Mouse (Mus musculus) liver, embryonic 11.5 days (tissue): ENCODE data around the gene Ehd1. TPM values are rescaled to one million over a fixed set of nuclear protein-coding genes. Genes with fewer than 3 reads are reported as not detected.

Source experiments
- ATAC-seq: fragments of 200-750 bp; cut with Nextera tagmentation; replicated peaks from 2 replicates; pipeline ENCODE4 v1.8.0; 2017; ENCODE audit warnings: moderate number of reproducible peaks, mild to moderate bottlenecking, moderate TSS enrichment, moderate library complexity; ENCODE audit not compliant: low FRiP score
- DNase-seq: peaks from one replicate; pipeline ENCODE4 v3.0.0-alpha.2; 2017; ENCODE audit warnings: low spot score
- H3K27ac ChIP-seq: fragments of 300-500 bp; sonication (generic); 2 replicates; pipeline ENCODE4 v1.5.1; 2014; ENCODE audit warnings: mild to moderate bottlenecking, low read depth, low read length, control low read depth
- H3K27me3 ChIP-seq: fragments of 300-500 bp; sonication (generic); replicated peaks from 2 replicates; pipeline ENCODE4 v1.6.1; 2014; ENCODE audit warnings: low read length, mixed read lengths; ENCODE audit not compliant: control insufficient read depth, insufficient read depth
- H3K36me3 ChIP-seq: fragments of 300-500 bp; sonication (generic); 2 replicates; pipeline ENCODE4 v1.6.1; 2014; ENCODE audit warnings: mild to moderate bottlenecking, low read length, moderate library complexity, mixed read lengths; ENCODE audit not compliant: control insufficient read depth, insufficient read depth
- H3K4me1 ChIP-seq: fragments of 300-500 bp; sonication (generic); replicated peaks from 2 replicates; pipeline ENCODE4 v1.6.1; 2014; ENCODE audit warnings: low read length, mixed read lengths; ENCODE audit not compliant: control insufficient read depth, insufficient read depth
- H3K4me2 ChIP-seq: fragments of 300-500 bp; sonication (generic); 2 replicates; pipeline ENCODE4 v1.6.1; 2014; ENCODE audit warnings: mild to moderate bottlenecking, control low read depth, moderate library complexity
- H3K4me3 ChIP-seq: fragments of 300-500 bp; sonication (generic); 2 replicates; pipeline ENCODE4 v1.5.1; 2014; ENCODE audit warnings: low read depth, low read length, control low read depth
- H3K9ac ChIP-seq: fragments of 300-500 bp; sonication (generic); 2 replicates; pipeline ENCODE4 v1.6.1; 2014; ENCODE audit warnings: low read depth, low read length, control low read depth
- H3K9me3 ChIP-seq: fragments of 300-500 bp; sonication (generic); 2 replicates; pipeline ENCODE4 v1.6.1; 2016; ENCODE audit warnings: low read length, inconsistent platforms, mixed read lengths; ENCODE audit not compliant: control insufficient read depth
- WGBS: fragments of 180-500 bp; shearing (Covaris S2); extraction: QIAGEN DNeasy Blood & Tissue Kit; methylation state at CpG from one replicate; pipeline ENCODE4 v1.1.7; 2014; 5-methylcytosine and 5-hydroxymethylcytosine counted together
- polyA plus RNA-seq: library from polyadenylated mRNA; unstranded; fragments of >200 nt; fragmentation: Nextera tagmentation; extraction: Ambion mirVana; gene quantifications from 2 replicates; pipeline ENCODE4 v1.2.1, GENCODE M21; 2014

The Ehd1 gene
- polyA plus RNA-seq, 1 experiment from 2014 or later, result 96.5 TPM

- ATAC-seq, result no peak
- H3K9ac ChIP-seq, result peak overlapping the region; percentile 91
- peak overlapping the region; percentile 99 for H3K4me2 ChIP-seq
- no peak for DNase-seq
- H3K27me3 ChIP-seq, result no peaks in the 10 kb centered on the region
- 39% methylated on average over 6 of the region's 6 CpGs for WGBS
- H3K36me3 ChIP-seq, result peaks cover 22% of the 10 kb centered on the region
- H3K4me3 ChIP-seq, result peak overlapping the region; percentile 88
- no peaks in the 10 kb centered on the region for H3K9me3 ChIP-seq
- peak overlapping the region; percentile 72 for H3K27ac ChIP-seq
- H3K4me1 ChIP-seq, result peaks cover 63% of the 10 kb centered on the region
Measured at GRCm38 (mm10) chr19:6278439-6279073, 2.0 kb downstream of the Ehd1 start.

GRCm38 (mm10) chr19:6279481-6280144, 3.1 kb downstream of the Ehd1 start:
- H3K9ac ChIP-seq, result peak overlapping the region; percentile 91
- peak overlapping the region; percentile 99 for H3K4me2 ChIP-seq
- DNase-seq (no peak), ATAC-seq (no peak)
- WGBS, result 84% methylated on average over 6 of the region's 6 CpGs
- no peaks in the 10 kb centered on the region for H3K27me3 ChIP-seq
- peaks cover 22% of the 10 kb centered on the region for H3K36me3 ChIP-seq
- H3K27ac ChIP-seq, result peak overlapping the region; percentile 72
- no peaks in the 10 kb centered on the region for H3K9me3 ChIP-seq
- peak overlapping the region; percentile 88 for H3K4me3 ChIP-seq
- H3K4me1 ChIP-seq, result peaks cover 73% of the 10 kb centered on the region

GRCm38 (mm10) chr19:6280554-6280953, 4.0 kb downstream of the Ehd1 start:
- H3K4me2 ChIP-seq, result peak overlapping the region; percentile 99
- H3K27me3 ChIP-seq, result no peaks in the 10 kb centered on the region
- ATAC-seq (no peak), DNase-seq (no peak)
- peaks cover 78% of the 10 kb centered on the region for H3K4me1 ChIP-seq
- no peak overlapping the region for H3K27ac ChIP-seq
- no peak overlapping the region; the same call in 1 of the 2 replicates for H3K4me3 ChIP-seq
- 82% methylated on average over 7 of the region's 7 CpGs for WGBS
- H3K36me3 ChIP-seq, result peaks cover 22% of the 10 kb centered on the region
- H3K9ac ChIP-seq, result peak overlapping the region; percentile 91; the same call in 1 of the 2 replicates
- no peaks in the 10 kb centered on the region for H3K9me3 ChIP-seq

- Histone ChIP-seq H3K27ac (peak overlapping the region; percentile 100; the same call in 1 of the 2 replicates), H3K4me3 (peak overlapping the region; percentile 5; the same call in 1 of the 2 replicates), H3K4me2 (peak overlapping the region; percentile 99), H3K9me3 (no peaks in the 10 kb centered on the region), H3K9ac (0 out of 2 replicates have a peak overlapping the region, but pooled peaks have one; percentile 26), H3K36me3 (peaks cover 22% of the 10 kb centered on the region), H3K27me3 (no peaks in the 10 kb centered on the region), H3K4me1 (peaks cover 83% of the 10 kb centered on the region)
- 70% methylated on average over 14 of the region's 14 CpGs for WGBS
- no peak for DNase-seq
- no peak for ATAC-seq
Measured at GRCm38 (mm10) chr19:6281122-6282020, 4.8 kb downstream of the Ehd1 start.

GRCm38 (mm10) chr19:6283001-6283400, 6.5 kb downstream of the Ehd1 start:
- WGBS, result 53% methylated on average over 5 of the region's 5 CpGs
- peak overlapping the region; percentile 41 for H3K9ac ChIP-seq
- ATAC-seq (no peak), DNase-seq (no peak)
- no peak overlapping the region for H3K4me3 ChIP-seq
- peaks cover 26% of the 10 kb centered on the region for H3K36me3 ChIP-seq
- no peaks in the 10 kb centered on the region for H3K9me3 ChIP-seq
- H3K4me1 ChIP-seq, result peaks cover 97% of the 10 kb centered on the region
- H3K27me3 ChIP-seq, result no peaks in the 10 kb centered on the region
- H3K4me2 ChIP-seq, result peak overlapping the region; percentile 69
- peak overlapping the region; percentile 100 for H3K27ac ChIP-seq

- peak; percentile 85 for ATAC-seq
- Histone ChIP-seq H3K27ac (peak overlapping the region; percentile 100), H3K4me2 (peak overlapping the region; percentile 69), H3K27me3 (no peaks in the 10 kb centered on the region), H3K4me1 (peaks cover 95% of the 10 kb centered on the region), H3K4me3 (peak overlapping the region; percentile 11), H3K36me3 (peaks cover 28% of the 10 kb centered on the region), H3K9ac (peak overlapping the region; percentile 66), H3K9me3 (no peaks in the 10 kb centered on the region)
- DNase-seq, result peak; percentile 69
- WGBS, result 25% methylated on average over 12 of the region's 12 CpGs
Measured at GRCm38 (mm10) chr19:6284502-6284901, 8.0 kb downstream of the Ehd1 start.

- Histone ChIP-seq H3K9ac (peak overlapping the region; percentile 66), H3K9me3 (no peaks in the 10 kb centered on the region), H3K4me1 (peaks cover 95% of the 10 kb centered on the region), H3K27me3 (no peaks in the 10 kb centered on the region), H3K4me3 (peak overlapping the region; percentile 11), H3K4me2 (peak overlapping the region; percentile 69), H3K36me3 (peaks cover 25% of the 10 kb centered on the region), H3K27ac (peak overlapping the region; percentile 100)
- no peak for DNase-seq
- 0 out of 2 replicates have a peak, but pooled peaks have one; percentile 10 for ATAC-seq
- WGBS, result 48% methylated on average over 8 of the region's 8 CpGs
Measured at GRCm38 (mm10) chr19:6285226-6285625, 8.7 kb downstream of the Ehd1 start.

- Histone ChIP-seq H3K9ac (peak overlapping the region; percentile 66), H3K27me3 (no peaks in the 10 kb centered on the region), H3K4me3 (peak overlapping the region; percentile 11), H3K36me3 (peaks cover 22% of the 10 kb centered on the region), H3K27ac (peak overlapping the region; percentile 100), H3K9me3 (no peaks in the 10 kb centered on the region), H3K4me1 (peaks cover 93% of the 10 kb centered on the region), H3K4me2 (peak overlapping the region; percentile 69)
- WGBS, result 28% methylated on average over 7 of the region's 7 CpGs
- ATAC-seq, result peak; percentile 71
- no peak for DNase-seq
Measured at GRCm38 (mm10) chr19:6285632-6286433, 9.3 kb downstream of the Ehd1 start.
